Mouse (Mus musculus) kidney, postnatal 25 days (tissue): ENCODE data around the gene Wfdc8.
A peak's percentile ranks its signal among the peaks of the same experiment; 100 is the strongest.
"Not testable (repeated sequence)": the region's sequence is repeated elsewhere in the genome, so short reads cannot be mapped to it uniquely, and the experiment has no call there.

Source experiments
- DNase-seq, 2 experiments: peaks; one replicate each; pipeline ENCODE4 v3.0.0; 2021; ENCODE audit warnings: mixed read lengths in 2 of 2

Gene Wfdc8

DNA sequence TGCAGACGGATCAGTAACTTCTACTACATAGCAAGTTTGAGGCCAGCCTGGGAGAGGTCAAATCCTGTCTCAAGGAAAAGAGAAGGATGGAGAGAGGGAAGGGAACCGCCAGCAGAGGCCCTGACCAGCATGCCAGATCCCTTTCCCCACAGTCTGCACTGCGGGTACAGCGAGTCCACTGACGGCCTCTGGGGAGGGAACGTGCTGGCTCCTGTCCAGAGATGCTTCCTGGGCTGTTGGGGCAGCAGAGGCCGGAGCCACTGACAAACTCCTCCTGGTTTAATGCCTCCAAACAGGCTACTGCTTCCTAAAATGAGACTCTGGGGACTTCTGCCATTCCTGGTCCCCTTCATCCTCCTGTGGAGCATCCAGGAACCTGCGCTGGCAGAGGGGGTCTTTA lies at the start of gene Wfdc8, which contains the start of gene Wfdc6b:
Wfdc8 (minus strand) TSS at position 156 of the 400 bp plus-strand sequence.
Wfdc6b (plus strand) TSS at position 52 of the 400 bp plus-strand sequence.
- DNase-seq = peak; percentile 69 to 75

GRCm38 (mm10) chr2:164656483-164656882 lies 43.1 kb upstream of the Wfdc8 start, which contains the start of gene Wfdc9:
Wfdc9 (minus strand) TSS chr2:164656583.
- DNase-seq = no peak

- peak in 1 of 2 experiments; percentile 56 for DNase-seq
Measured at GRCm38 (mm10) chr2:164655858-164656257, 42.4 kb upstream of the Wfdc8 start, which contains the start of gene Wfdc10. Wfdc10 (plus strand) TSS chr2:164656046.

GRCm38 (mm10) chr2:164641881-164642673 lies 28.7 kb upstream of the Wfdc8 start:
- peak in 1 of 2 experiments; percentile 34 for DNase-seq

- peak; percentile 26 to 74 for DNase-seq
Measured at GRCm38 (mm10) chr2:164641129-164641528, 27.7 kb upstream of the Wfdc8 start.

GRCm38 (mm10) chr2:164638696-164639095 lies 25.3 kb upstream of the Wfdc8 start, which contains the start of gene Wfdc16:
Wfdc16 (minus strand) TSS chr2:164638796.
- no peak for DNase-seq

GRCm38 (mm10) chr2:164635266-164635665 lies 21.8 kb upstream of the Wfdc8 start:
- DNase-seq = no peak

DNA sequence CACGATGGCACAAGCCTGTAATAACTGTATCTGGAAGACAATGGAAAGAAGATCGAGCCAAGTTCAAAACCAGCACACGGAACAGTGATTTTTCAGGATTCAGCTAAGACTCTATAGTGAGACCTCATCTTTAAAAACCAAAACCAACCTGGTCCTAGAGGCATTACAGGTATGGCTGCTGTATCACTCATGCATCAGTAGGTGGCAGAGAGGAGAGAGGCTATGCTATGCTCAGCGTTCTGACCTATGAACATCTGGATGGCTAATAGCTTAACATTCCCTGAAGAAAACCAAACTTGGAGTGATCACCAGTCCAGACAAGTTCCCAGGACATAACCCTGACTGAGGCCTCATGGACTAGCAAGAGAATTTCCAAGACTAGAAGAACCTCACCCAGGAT lies 8.3 kb upstream of the Wfdc8 start:
- no peak for DNase-seq

DNA sequence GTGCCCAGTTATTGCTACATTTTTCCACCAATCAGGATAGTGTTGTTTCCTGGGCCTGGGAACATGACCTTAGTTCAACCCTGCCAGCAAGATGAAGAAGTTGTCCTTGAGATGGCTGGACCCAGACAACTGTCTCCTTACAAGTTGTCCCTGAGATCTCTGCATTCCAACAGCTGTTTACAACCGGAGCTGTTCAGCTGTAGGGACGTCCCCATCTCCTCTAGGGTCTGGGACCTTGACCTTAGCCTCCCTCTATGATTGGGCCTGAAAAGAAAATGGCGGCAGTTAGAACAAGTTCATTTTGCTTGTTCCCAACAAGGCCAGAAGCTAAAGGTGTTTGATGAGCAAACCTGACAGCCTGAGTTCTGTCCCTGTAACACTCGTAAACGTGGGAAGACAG lies 5.6 kb upstream of the Wfdc8 start:
- DNase-seq = no peak

DNA sequence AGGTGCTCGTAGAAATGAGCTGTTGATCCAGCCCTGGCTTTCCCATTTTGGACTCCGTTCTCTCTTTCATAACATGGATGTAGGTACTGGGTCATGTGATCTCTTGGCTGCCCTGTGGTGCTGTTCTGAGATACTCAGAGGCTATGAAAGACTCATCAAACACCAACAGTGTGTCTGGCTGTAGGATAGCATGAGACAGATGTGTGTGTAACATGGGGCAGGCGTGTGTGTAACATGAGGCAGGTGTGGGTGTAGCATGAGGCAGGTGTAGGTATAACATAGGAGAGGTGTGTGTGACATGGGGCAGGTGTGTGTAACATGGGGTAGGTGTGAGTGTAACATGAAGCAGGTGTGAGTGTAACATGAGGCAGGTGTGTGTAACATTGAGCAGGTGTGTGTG lies 2.0 kb upstream of the Wfdc8 start:
- no peak for DNase-seq

- DNase-seq = no peak
Measured at GRCm38 (mm10) chr2:164608781-164609180, 4.6 kb downstream of the Wfdc8 start.

GRCm38 (mm10) chr2:164604411-164604810 lies 9.0 kb downstream of the Wfdc8 start:
- no peak for DNase-seq

GRCm38 (mm10) chr2:164603482-164603881 lies 9.9 kb downstream of the Wfdc8 start:
- DNase-seq = no peak

GRCm38 (mm10) chr2:164600179-164600578 lies 13.2 kb downstream of the Wfdc8 start:
- no peak for DNase-seq

DNA sequence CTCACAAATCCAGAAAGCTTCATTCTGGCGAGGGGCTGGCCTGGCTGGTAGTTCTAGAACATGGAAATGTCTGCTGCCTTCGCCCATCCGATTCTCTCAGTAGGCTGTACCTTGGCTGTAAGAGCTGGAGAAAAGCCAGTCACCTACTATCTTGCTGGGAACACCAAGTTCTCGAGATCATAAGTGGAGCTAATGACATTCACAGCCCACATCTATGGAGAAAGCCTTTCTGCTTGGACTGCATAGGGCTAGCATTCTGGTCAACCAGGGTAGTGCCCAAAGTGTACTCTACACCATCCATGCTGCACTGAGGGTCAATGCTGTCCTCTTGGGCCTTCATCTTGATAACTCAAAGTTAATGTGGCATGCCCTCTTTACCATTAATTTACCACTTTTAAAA lies 19.9 kb downstream of the Wfdc8 start, which contains the start of gene Eppin:
Eppin (minus strand) TSS at position 101 of the 400 bp plus-strand sequence.
- DNase-seq = no peak

DNA sequence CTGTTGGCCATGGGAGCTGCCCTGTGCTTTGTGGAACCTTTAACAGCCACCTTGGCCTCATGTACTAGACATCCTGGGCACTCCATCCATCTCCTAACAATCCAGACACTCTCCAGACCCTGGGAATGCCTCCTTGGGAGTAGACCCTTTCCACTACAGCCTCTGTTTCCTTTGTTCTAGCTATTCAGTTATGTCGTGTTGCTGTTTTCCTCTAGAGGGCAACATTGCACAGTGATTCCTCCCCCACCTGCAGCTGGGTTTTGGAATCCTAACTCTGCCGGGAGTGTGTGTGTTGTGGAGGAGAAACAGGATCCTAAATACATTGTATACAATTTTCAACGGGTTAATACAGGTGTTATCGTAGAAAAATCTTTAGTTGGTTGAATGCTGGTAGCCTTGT lies 21.4 kb downstream of the Wfdc8 start:
- DNase-seq = peak in 1 of 2 experiments; percentile 27

- peak in 1 of 2 experiments; percentile 32 for DNase-seq
Measured at GRCm38 (mm10) chr2:164585025-164585725, 28.3 kb downstream of the Wfdc8 start, which contains the start of gene Wfdc6a. Wfdc6a (minus strand) TSS chr2:164585447.

- DNase-seq = not testable (repeated sequence)
Measured at GRCm38 (mm10) chr2:164573359-164573758, 40.1 kb downstream of the Wfdc8 start, which contains the start of gene Spint3. Spint3 (minus strand) TSS chr2:164573459.

DNA sequence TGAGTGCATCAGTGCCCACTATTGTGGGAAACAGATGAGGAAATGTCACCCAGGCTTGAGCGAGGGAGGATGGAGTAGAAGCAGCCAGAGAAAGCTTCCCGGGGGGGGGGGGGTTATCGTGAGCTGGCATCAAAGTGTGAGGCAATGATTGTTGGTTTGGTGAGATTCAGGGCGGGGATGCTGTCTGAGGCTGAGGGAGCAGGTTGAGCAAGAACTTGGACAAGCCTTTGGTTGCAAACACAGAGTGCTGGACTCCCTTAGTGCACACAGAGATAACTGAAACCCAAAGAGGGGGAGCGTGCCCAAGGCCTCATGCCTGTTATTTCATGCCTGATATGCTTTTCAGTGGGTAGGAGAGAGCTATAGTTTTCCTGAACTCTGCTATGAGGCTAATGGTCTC lies 46.0 kb downstream of the Wfdc8 start:
- no peak for DNase-seq

DNA sequence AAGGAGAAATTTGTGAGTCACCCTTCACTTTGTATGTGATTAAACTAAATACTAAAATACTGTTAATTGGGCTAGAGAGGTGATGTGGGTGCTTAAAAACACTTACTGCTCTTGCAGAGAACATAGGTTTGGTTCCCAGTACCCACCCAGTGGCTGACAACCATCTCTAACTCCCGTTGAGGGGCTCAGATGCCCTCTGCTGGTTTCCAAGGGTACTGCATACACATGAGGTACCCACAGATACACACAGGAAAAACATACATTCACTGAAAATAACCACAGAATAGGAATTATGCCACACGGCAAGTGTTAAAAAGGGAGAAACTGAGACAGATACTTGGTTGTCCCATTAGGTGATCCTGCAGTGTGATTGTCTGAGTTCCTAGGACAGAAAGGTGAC lies 46.4 kb downstream of the Wfdc8 start:
- no peak for DNase-seq

- no peak for DNase-seq
Measured at GRCm38 (mm10) chr2:164564346-164564745, 49.1 kb downstream of the Wfdc8 start.

DNA sequence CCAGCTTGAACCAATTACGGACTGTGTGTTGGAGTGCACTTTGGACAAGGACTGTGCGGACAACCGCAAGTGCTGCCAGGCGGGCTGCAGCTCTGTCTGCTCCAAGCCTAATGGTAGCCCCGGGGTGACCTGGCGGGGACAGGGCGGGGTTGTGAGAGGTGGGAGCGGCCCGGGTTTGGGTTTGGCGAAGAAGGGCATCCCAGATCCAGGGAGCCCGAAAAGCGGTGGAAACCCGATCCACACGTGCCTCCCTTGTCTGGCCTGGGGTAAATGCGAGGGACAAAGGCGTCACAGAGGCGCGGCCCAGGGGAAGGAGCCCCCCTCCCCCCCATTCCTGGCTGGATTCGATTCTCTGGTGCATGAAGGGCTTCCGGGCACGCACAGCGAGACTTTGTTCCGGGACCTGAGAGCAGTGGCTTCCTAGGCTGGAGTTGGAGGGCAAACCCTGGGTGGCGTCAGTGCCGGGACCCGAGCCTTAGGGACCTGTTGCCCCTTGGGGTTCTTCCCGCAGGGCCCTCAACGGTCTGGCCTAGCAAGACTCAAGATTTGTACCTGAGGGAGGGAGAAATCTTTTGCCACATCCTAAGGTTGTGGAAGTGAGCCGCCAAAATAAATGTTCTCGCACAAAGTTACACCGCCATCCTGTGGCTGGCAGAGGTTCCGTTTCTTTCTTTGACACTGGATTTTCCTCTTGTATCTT lies 49.9 kb downstream of the Wfdc8 start:
- peak; percentile 58 to 85 for DNase-seq
